7 mouse cellular contexts compared by ENCODE assay signal in the genomic region with DNA sequence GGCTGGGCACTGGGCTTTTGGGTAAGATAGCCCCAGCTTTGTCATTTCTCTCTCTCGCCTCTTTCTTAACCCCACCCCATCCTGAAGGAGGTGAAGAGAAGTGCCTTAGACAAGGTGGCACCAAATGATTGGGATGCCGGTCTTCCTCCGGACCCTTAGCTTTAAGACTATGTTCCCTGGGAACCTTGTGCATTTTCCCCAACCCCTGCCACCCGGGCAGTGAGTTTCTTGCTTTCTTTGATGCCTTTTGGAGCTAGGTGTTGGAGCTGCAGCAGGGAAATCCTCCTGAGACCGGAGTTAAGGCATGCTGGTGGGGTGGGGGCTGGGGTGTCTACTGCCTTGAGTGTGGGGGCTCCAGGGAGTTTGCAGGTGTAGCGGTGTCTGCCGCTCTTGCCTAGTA. TPM values are rescaled to one million over a fixed set of nuclear protein-coding genes. Genes with fewer than 3 reads are reported as not detected.
DNase-seq lines count a peak whose midpoint lies in the region; ATAC-seq and TF ChIP-seq lines count a peak whose summit lies in the region.

No protein-coding gene starts in this region.

- peak overlapping the region; percentile 38 for H3K4me3 ChIP-seq in lung, embryonic 15.5 days
- H3K4me3 ChIP-seq in forebrain, embryonic 14.5 days (ENCODE audit: low read depth, low read length): peak overlapping the region; percentile 44
- peak overlapping the region; percentile 47 for H3K4me3 ChIP-seq in limb, embryonic 12.5 days (replicated peaks)
- H3K4me3 ChIP-seq in small intestine, adult 2 months (ENCODE audit: low read depth, low read length): peak overlapping the region; percentile 61

- no peaks in the 10 kb centered on the region for H3K36me3 ChIP-seq in lung, embryonic 15.5 days
- no peaks in the 10 kb centered on the region for H3K36me3 ChIP-seq in forebrain, embryonic 14.5 days (ENCODE audit: control insufficient read depth, insufficient read depth, low read length)
- H3K36me3 ChIP-seq in limb, embryonic 12.5 days: no peaks in the 10 kb centered on the region
- no peaks in the 10 kb centered on the region for H3K36me3 ChIP-seq in small intestine, adult 2 months (ENCODE audit: control insufficient read depth, insufficient read depth, low read length)

- no peak overlapping the region for H3K27ac ChIP-seq in lung, embryonic 15.5 days
- H3K27ac ChIP-seq in forebrain, embryonic 14.5 days (ENCODE audit: low read depth, low read length): no peak overlapping the region
- H3K27ac ChIP-seq in limb, embryonic 12.5 days: no peak overlapping the region
- H3K27ac ChIP-seq in small intestine, adult 2 months (ENCODE audit: insufficient read depth, low read depth, low read length): no peak overlapping the region

- no peak overlapping the region for H3K9ac ChIP-seq in lung, embryonic 15.5 days
- H3K9ac ChIP-seq in forebrain, embryonic 14.5 days (ENCODE audit: low read length): peak overlapping the region; percentile 62
- H3K9ac ChIP-seq in limb, embryonic 12.5 days (replicated peaks): peak overlapping the region; percentile 57

- no peak for TF ChIP-seq CTCF in small intestine, adult 2 months (IDR thresholded peaks at IDR 0.05; ENCODE audit: extremely low read depth, insufficient read length, insufficient replicate concordance, low read depth, low read length)

- no peaks in the 10 kb centered on the region for H3K9me3 ChIP-seq in lung, embryonic 15.5 days
- H3K9me3 ChIP-seq in forebrain, embryonic 14.5 days (replicated peaks; ENCODE audit: control insufficient read depth, low read length): no peaks in the 10 kb centered on the region
- H3K9me3 ChIP-seq in limb, embryonic 12.5 days: no peaks in the 10 kb centered on the region

- peaks cover 14% of the 10 kb centered on the region for H3K4me1 ChIP-seq in lung, embryonic 15.5 days
- H3K4me1 ChIP-seq in forebrain, embryonic 14.5 days (ENCODE audit: control insufficient read depth, insufficient read depth, low read length): no peaks in the 10 kb centered on the region
- H3K4me1 ChIP-seq in limb, embryonic 12.5 days (replicated peaks): peaks cover 62% of the 10 kb centered on the region
- peaks cover 11% of the 10 kb centered on the region for H3K4me1 ChIP-seq in small intestine, adult 2 months (ENCODE audit: control insufficient read depth, insufficient read depth, insufficient read length, low read length)

- H3K4me2 ChIP-seq in lung, embryonic 15.5 days: peak overlapping the region; percentile 71
- peak overlapping the region; percentile 89 for H3K4me2 ChIP-seq in forebrain, embryonic 14.5 days (ENCODE audit: low read length)
- peak overlapping the region; percentile 88 for H3K4me2 ChIP-seq in limb, embryonic 12.5 days

- 6% methylated on average over 7 of the region's 7 CpGs for WGBS in lung, embryonic 15.5 days
- 9% methylated on average over 7 of the region's 7 CpGs for WGBS in forebrain, embryonic 14.5 days
- WGBS in limb, embryonic 12.5 days: 1% methylated on average over 7 of the region's 7 CpGs
- 36% methylated on average over 7 of the region's 7 CpGs for WGBS in small intestine, adult 2 months

- peaks cover 95% of the 10 kb centered on the region for H3K27me3 ChIP-seq in lung, embryonic 15.5 days
- H3K27me3 ChIP-seq in forebrain, embryonic 14.5 days (replicated peaks; ENCODE audit: control insufficient read depth, insufficient read depth, low read length): peaks cover 55% of the 10 kb centered on the region
- peaks cover 80% of the 10 kb centered on the region for H3K27me3 ChIP-seq in limb, embryonic 12.5 days
- peaks cover 18% of the 10 kb centered on the region for H3K27me3 ChIP-seq in small intestine, adult 2 months (ENCODE audit: control insufficient read depth, insufficient read depth, low read length)

- DNase-seq in lung, postnatal 25 days (ENCODE audit: low spot score): no peak
- DNase-seq in forebrain, embryonic 14.5 days (ENCODE audit: low spot score): no peak
- no peak for DNase-seq in left cerebral cortex, adult 9 months (ENCODE audit: low spot score in 2 of 2)
- DNase-seq in Muller cell, postnatal 12 days (ENCODE audit: inconsistent ontology term): no peak

- no peak for ATAC-seq in lung, embryonic 15.5 days (ENCODE audit: borderline replicate concordance, extremely low read depth, low FRiP score, low TSS enrichment)
- ATAC-seq in forebrain, embryonic 14.5 days: no peak
- ATAC-seq in limb, embryonic 12.5 days (ENCODE audit: insufficient number of reproducible peaks, insufficient read depth, low FRiP score, low TSS enrichment, low read depth): no peak

- TF ChIP-seq POLR2A in small intestine, adult 2 months (IDR thresholded peaks at IDR 0.05; ENCODE audit: low read depth, low read length): no peak

RNA-seq across cellular contexts. Expression of a gene that starts 0.9 kb away (rescaled TPM):
- 0.48 and 0.65 TPM in 2 replicates for polyA plus RNA-seq in lung, embryonic 15.5 days (2015; fragmentation: Nextera tagmentation; extraction: Ambion mirVana)
- polyA plus RNA-seq in forebrain, embryonic 14.5 days (2014; fragmentation: Nextera tagmentation; extraction: Ambion mirVana): 0.11 and 0.12 TPM in 2 replicates
- 0.28 and 0.49 TPM in 2 replicates for polyA plus RNA-seq in limb, embryonic 12.5 days (2016; fragmentation: Nextera tagmentation; extraction: Ambion mirVana)
- 0.06 and 0.09 TPM in 2 replicates for polyA plus RNA-seq in small intestine, adult 2 months (2012; rRNA removed)

RNA-seq across cellular contexts. Expression of a gene that starts 21.5 kb away (rescaled TPM):
- polyA plus RNA-seq in lung, embryonic 15.5 days (2015; fragmentation: Nextera tagmentation; extraction: Ambion mirVana): 4.0 and 4.2 TPM in 2 replicates
- 3.0 and 4.1 TPM in 2 replicates for polyA plus RNA-seq in forebrain, embryonic 14.5 days (2014; fragmentation: Nextera tagmentation; extraction: Ambion mirVana)
- 6.4 and 6.9 TPM in 2 replicates for polyA plus RNA-seq in limb, embryonic 12.5 days (2016; fragmentation: Nextera tagmentation; extraction: Ambion mirVana)
- 0.27 and 0.98 TPM in 2 replicates for polyA plus RNA-seq in small intestine, adult 2 months (2012; rRNA removed)

RNA-seq across cellular contexts. Expression of a gene that starts 42.7 kb away (rescaled TPM):
- 0.18 TPM in 1 of 2 replicates, not detected in the other for polyA plus RNA-seq in lung, embryonic 15.5 days (2015; fragmentation: Nextera tagmentation; extraction: Ambion mirVana)
- polyA plus RNA-seq in forebrain, embryonic 14.5 days (2014; fragmentation: Nextera tagmentation; extraction: Ambion mirVana): not detected in 2 replicates
- polyA plus RNA-seq in limb, embryonic 12.5 days (2016; fragmentation: Nextera tagmentation; extraction: Ambion mirVana): not detected in 2 replicates
- polyA plus RNA-seq in small intestine, adult 2 months (2012; rRNA removed): 0.10 TPM in 1 of 2 replicates, not detected in the other
